Mouse (Mus musculus) MEL (cell line): ENCODE measurements at regions not wholly inside any gene's neighbourhood (a gene's known extent, or its start where the extent isn't known, plus 50 kb on each side); places are given as distances from the start of the nearest gene placed in this dataset.

Experiments used
- DNase-seq: peaks from one replicate; pipeline ENCODE4 v3.0.0; 2011; ENCODE audit warnings: low read depth, low spot score
- H3K27ac ChIP-seq: 2 replicates; pipeline ENCODE4 v1.5.1; 2012; ENCODE audit warnings: low read depth, mild to moderate bottlenecking, control low read depth, low read length, moderate library complexity; ENCODE audit not compliant: control insufficient read depth
- H3K27me3 ChIP-seq, 2 experiments: fragments of 150-350 bp in 1 of 2; sonication (generic) in 1 of 2; 2 replicates each; pipeline ENCODE4 v1.6.1; 2012; ENCODE audit warnings: low read length in 2 of 2, mild to moderate bottlenecking in 2 of 2, improper control_type of control experiment in 1 of 2, moderate library complexity in 1 of 2; ENCODE audit not compliant: insufficient read depth in 2 of 2, control insufficient read depth in 1 of 2
- H3K36me3 ChIP-seq, 2 experiments: 2 replicates each; pipeline ENCODE4 v1.6.1; 2012 to 2014; ENCODE audit warnings: low read length in 2 of 2, improper control_type of control experiment in 1 of 2, inconsistent platforms in 1 of 2, mild to moderate bottlenecking in 1 of 2; ENCODE audit not compliant: insufficient read depth in 2 of 2, control insufficient read depth in 1 of 2
- H3K4me1 ChIP-seq, 2 experiments: fragments of 150-350 bp in 1 of 2; sonication (generic) in 1 of 2; 2 replicates each; pipeline ENCODE4 v1.6.1; 2012; ENCODE audit warnings: low read length in 2 of 2, improper control_type of control experiment in 1 of 2, mild to moderate bottlenecking in 1 of 2; ENCODE audit not compliant: insufficient read depth in 2 of 2, control insufficient read depth in 1 of 2
- H3K4me3 ChIP-seq, 2 experiments: fragments of 150-350 bp in 1 of 2; sonication (generic) in 1 of 2; 2 replicates each; pipeline ENCODE4 v1.5.1; 2012; ENCODE audit warnings: low read depth in 2 of 2, low read length in 2 of 2, mild to moderate bottlenecking in 2 of 2, moderate library complexity in 2 of 2, control low read depth in 1 of 2, improper control_type of control experiment in 1 of 2; ENCODE audit not compliant: control insufficient read depth in 1 of 2, insufficient read depth in 1 of 2
- H3K79me2 ChIP-seq: 2 replicates; pipeline ENCODE4 v1.6.1; 2012; ENCODE audit warnings: mild to moderate bottlenecking, low read length, moderate library complexity; ENCODE audit not compliant: control insufficient read depth, poor library complexity, insufficient read depth
- H3K9ac ChIP-seq: 2 replicates; pipeline ENCODE4 v1.6.1; 2012; ENCODE audit warnings: low read depth, mild to moderate bottlenecking, control low read depth, low read length, moderate library complexity; ENCODE audit not compliant: control insufficient read depth, poor library complexity, severe bottlenecking
- H3K9me3 ChIP-seq: fragments of 150-350 bp; sonication (generic); replicated peaks from 2 replicates; pipeline ENCODE4 v1.6.1; 2012; ENCODE audit warnings: mild to moderate bottlenecking, low read length, improper control_type of control experiment, moderate library complexity; ENCODE audit not compliant: insufficient read depth
- BHLHE40 ChIP-seq: IDR thresholded peaks from 2 replicates; pipeline ENCODE4 v1.6.1; 2012; ENCODE audit warnings: low read depth, mild to moderate bottlenecking, inconsistent platforms, low read length, improper control_type of control experiment, borderline replicate concordance
- CTCF ChIP-seq, 3 experiments: IDR thresholded peaks in 2 of 3; conservative IDR thresholded peaks in 1 of 3; 2 replicates each; pipeline ENCODE4 v1.5.1; 2011 to 2012; ENCODE audit warnings: low read length in 3 of 3, low read depth in 2 of 3, mild to moderate bottlenecking in 2 of 3, improper control_type of control experiment in 1 of 3, inconsistent platforms in 1 of 3, mixed read lengths in 1 of 3, moderate library complexity in 1 of 3; ENCODE audit not compliant: control insufficient read depth in 1 of 3, insufficient read depth in 1 of 3, poor library complexity in 1 of 3, severe bottlenecking in 1 of 3
- E2F4 ChIP-seq: IDR thresholded peaks from 2 replicates; pipeline ENCODE4 v1.6.1; 2011; ENCODE audit warnings: low read depth, low read length, improper control_type of control experiment, borderline replicate concordance
- ELF1 ChIP-seq: IDR thresholded peaks from 2 replicates; pipeline ENCODE4 v1.6.1; 2014; ENCODE audit warnings: low read depth, mild to moderate bottlenecking, inconsistent platforms, low read length, improper control_type of control experiment, moderate library complexity
- EP300 ChIP-seq, 2 experiments: IDR thresholded peaks; 2 replicates each; pipeline ENCODE4 v1.6.1; 2011; ENCODE audit warnings: improper control_type of control experiment in 2 of 2, low read length in 2 of 2, low read depth in 1 of 2, mild to moderate bottlenecking in 1 of 2
- ETS1 ChIP-seq: IDR thresholded peaks from 2 replicates; pipeline ENCODE4 v1.6.1; 2012; ENCODE audit warnings: low read depth, mild to moderate bottlenecking, inconsistent platforms, low read length, improper control_type of control experiment, moderate library complexity
- GATA1 ChIP-seq: IDR thresholded peaks from 2 replicates; pipeline ENCODE4 v1.6.1; 2011; ENCODE audit warnings: low read depth, low read length, improper control_type of control experiment
- JUND ChIP-seq: IDR thresholded peaks from 2 replicates; pipeline ENCODE4 v1.6.1; 2011; ENCODE audit warnings: low read depth, mild to moderate bottlenecking, improper control_type of control experiment, low read length
- MAFK ChIP-seq: IDR thresholded peaks from 2 replicates; pipeline ENCODE4 v1.6.1; 2011; ENCODE audit warnings: low read depth, mild to moderate bottlenecking, low read length, improper control_type of control experiment, borderline replicate concordance
- MAX ChIP-seq: IDR thresholded peaks from 2 replicates; pipeline ENCODE4 v1.6.1; 2011; ENCODE audit warnings: low read length, improper control_type of control experiment
- MXI1 ChIP-seq: IDR thresholded peaks from 2 replicates; pipeline ENCODE4 v1.6.1; 2011; ENCODE audit warnings: mild to moderate bottlenecking, low read depth, low read length, improper control_type of control experiment
- MYB ChIP-seq: IDR thresholded peaks from 2 replicates; pipeline ENCODE4 v1.6.1; 2011; ENCODE audit warnings: mild to moderate bottlenecking, low read depth, low read length, improper control_type of control experiment
- MYC ChIP-seq: IDR thresholded peaks from 2 replicates; pipeline ENCODE4 v1.6.1; 2011; ENCODE audit warnings: low read depth, mild to moderate bottlenecking, low read length, improper control_type of control experiment, moderate library complexity
- POLR2A ChIP-seq, 2 experiments: IDR thresholded peaks; 2 replicates each; pipeline ENCODE4 v1.6.1; 2011 to 2012; ENCODE audit warnings: low read length in 2 of 2, mild to moderate bottlenecking in 2 of 2, control low read depth in 1 of 2, improper control_type of control experiment in 1 of 2, low read depth in 1 of 2, moderate library complexity in 1 of 2; ENCODE audit not compliant: control insufficient read depth in 1 of 2, insufficient read depth in 1 of 2, poor library complexity in 1 of 2
- POLR2AphosphoS5 ChIP-seq: IDR thresholded peaks from 2 replicates; pipeline ENCODE4 v1.6.1; 2012; ENCODE audit warnings: low read depth, borderline replicate concordance, mild to moderate bottlenecking, inconsistent platforms, low read length, moderate library complexity, mixed read lengths
- RAD21 ChIP-seq: IDR thresholded peaks from 2 replicates; pipeline ENCODE4 v1.6.1; 2011; ENCODE audit warnings: mild to moderate bottlenecking, low read depth, low read length, improper control_type of control experiment
- RCOR1 ChIP-seq: IDR thresholded peaks from 2 replicates; pipeline ENCODE4 v1.6.1; 2012; ENCODE audit warnings: low read depth, mild to moderate bottlenecking, inconsistent platforms, low read length, improper control_type of control experiment
- SMC3 ChIP-seq: IDR thresholded peaks from 2 replicates; pipeline ENCODE4 v1.6.1; 2011; ENCODE audit warnings: low read depth, low read length, improper control_type of control experiment
- TAL1 ChIP-seq: IDR thresholded peaks from 2 replicates; pipeline ENCODE4 v1.6.1; 2012; ENCODE audit warnings: mild to moderate bottlenecking, inconsistent platforms, low read length, moderate library complexity, mixed read lengths
- TBP ChIP-seq: IDR thresholded peaks from 2 replicates; pipeline ENCODE4 v1.8.0; 2011; ENCODE audit warnings: low read depth, low read length, improper control_type of control experiment
- TCF12 ChIP-seq: IDR thresholded peaks from 2 replicates; pipeline ENCODE4 v1.6.1; 2014; ENCODE audit warnings: low read depth, mild to moderate bottlenecking, inconsistent platforms, low read length, improper control_type of control experiment, moderate library complexity
- UBTF ChIP-seq: IDR thresholded peaks from 2 replicates; pipeline ENCODE4 v1.6.1; 2012; ENCODE audit warnings: low read depth, mild to moderate bottlenecking, inconsistent platforms, low read length, improper control_type of control experiment, moderate library complexity, borderline replicate concordance; ENCODE audit not compliant: insufficient read depth
- USF2 ChIP-seq, 2 experiments: IDR thresholded peaks; 2 replicates each; pipeline ENCODE4 v1.6.1; 2011 to 2012; ENCODE audit warnings: improper control_type of control experiment in 2 of 2, low read length in 2 of 2, borderline replicate concordance in 1 of 2, inconsistent platforms in 1 of 2, low read depth in 1 of 2, mild to moderate bottlenecking in 1 of 2; ENCODE audit not compliant: insufficient read depth in 1 of 2
- ZC3H11A ChIP-seq: IDR thresholded peaks from 2 replicates; pipeline ENCODE4 v1.6.1; 2012; ENCODE audit warnings: low read depth, mild to moderate bottlenecking, inconsistent platforms, low read length, improper control_type of control experiment
- ZKSCAN1 ChIP-seq: IDR thresholded peaks from 2 replicates; pipeline ENCODE4 v1.6.1; 2012; ENCODE audit warnings: low read depth, mild to moderate bottlenecking, inconsistent platforms, low read length, improper control_type of control experiment, moderate library complexity

GRCm38 (mm10) chr17:31790280-31791063 lies 65.1 kb downstream of the Sik1 start:
- Histone ChIP-seq H3K9me3 (no peaks in the 10 kb centered on the region), H3K9ac (no peak overlapping the region), H3K36me3 (no peaks in the 10 kb centered on the region), H3K27ac (no peak overlapping the region), H3K4me3 (no peak overlapping the region), H3K79me2 (no peaks in the 10 kb centered on the region), H3K27me3 (no peaks in the 10 kb centered on the region), H3K4me1 (no peaks in the 10 kb centered on the region)
- DNase-seq: no peak
- TF ChIP-seq BHLHE40 (no peak), MAFK (no peak), POLR2A (IDR thresholded peaks at IDR 0.05; ENCODE audit: control insufficient read depth in 1 of 2, insufficient read depth in 1 of 2, low read depth in 1 of 2, low read length in 2 of 2, poor library complexity in 1 of 2) (no peak), TCF12 (no peak), POLR2AphosphoS5 (no peak), TAL1 (no peak), TBP (no peak), GATA1 (no peak), MAX (no peak), MYC (no peak), USF2 (IDR thresholded peaks at IDR 0.05; ENCODE audit: borderline replicate concordance in 1 of 2, insufficient read depth in 1 of 2, low read depth in 1 of 2, low read length in 2 of 2) (no peak), ZKSCAN1 (no peak), UBTF (no peak), MXI1 (no peak), ZC3H11A (no peak), ELF1 (no peak), RAD21 (no peak)

GRCm38 (mm10) chr17:31791656-31792055 lies 63.9 kb downstream of the Sik1 start:
- TF ChIP-seq MYB: no peak
- no peak for TF ChIP-seq E2F4
- no peak for TF ChIP-seq ETS1
- TF ChIP-seq ZC3H11A: no peak
- TF ChIP-seq CTCF (IDR thresholded peaks at IDR 0.05 in 2 of 3, conservative IDR thresholded peaks at IDR 0.05 in 1 of 3; ENCODE audit: control insufficient read depth in 1 of 3, insufficient read depth in 1 of 3, low read depth in 2 of 3, low read length in 3 of 3, poor library complexity in 1 of 3, severe bottlenecking in 1 of 3): no peak
- no peak for TF ChIP-seq EP300 (IDR thresholded peaks at IDR 0.05; ENCODE audit: low read depth in 1 of 2, low read length in 2 of 2)
- TF ChIP-seq MYC: no peak
- TF ChIP-seq POLR2A (IDR thresholded peaks at IDR 0.05; ENCODE audit: control insufficient read depth in 1 of 2, insufficient read depth in 1 of 2, low read depth in 1 of 2, low read length in 2 of 2, poor library complexity in 1 of 2): no peak
- TF ChIP-seq JUND: no peak
- no peak for TF ChIP-seq RAD21
- TF ChIP-seq POLR2AphosphoS5: no peak
- no peak for TF ChIP-seq SMC3
- TF ChIP-seq RCOR1: no peak
- TF ChIP-seq ZKSCAN1: no peak
- no peak for TF ChIP-seq ELF1
- TF ChIP-seq MAFK: no peak
- TF ChIP-seq TBP: no peak
- no peak for TF ChIP-seq BHLHE40
- H3K4me1 ChIP-seq: no peaks in the 10 kb centered on the region
- no peaks in the 10 kb centered on the region for H3K27me3 ChIP-seq

More at GRCm38 (mm10) chr17:31791656-31792055, 63.9 kb downstream of the Sik1 start:
- no peak for DNase-seq
- H3K27ac ChIP-seq: no peak overlapping the region
- H3K36me3 ChIP-seq: no peaks in the 10 kb centered on the region
- no peaks in the 10 kb centered on the region for H3K79me2 ChIP-seq
- no peaks in the 10 kb centered on the region for H3K9me3 ChIP-seq
- no peak overlapping the region for H3K9ac ChIP-seq
- no peak overlapping the region for H3K4me3 ChIP-seq
